Mouse (Mus musculus) WW6 (cell line): ENCODE results near the gene Rcsd1.

Source experiments
- DNase-seq: peaks from one replicate; pipeline ENCODE4 v3.0.0-alpha.2; 2013; ENCODE audit warnings: low read depth, low spot score

Gene Rcsd1

GRCm38 (mm10) chr1:165717711-165718542 is 8.4 kb upstream of the Rcsd1 start:
- no peak for DNase-seq

- no peak for DNase-seq
These were observed 6.9 kb upstream of the Rcsd1 start for GRCm38 (mm10) chr1:165716426-165716825.

- DNase-seq = no peak
These were observed 4.2 kb upstream of the Rcsd1 start for GRCm38 (mm10) chr1:165713798-165714197.

GRCm38 (mm10) chr1:165711914-165712313 is 2.4 kb upstream of the Rcsd1 start:
- no peak for DNase-seq

- no peak for DNase-seq
These were observed 724 bp downstream of the Rcsd1 start for GRCm38 (mm10) chr1:165708686-165709380.

- DNase-seq = no peak
These were observed 1.8 kb downstream of the Rcsd1 start for GRCm38 (mm10) chr1:165707640-165708322.

GRCm38 (mm10) chr1:165707241-165707639 is 2.3 kb downstream of the Rcsd1 start:
- no peak for DNase-seq

GRCm38 (mm10) chr1:165706492-165706891 is 3.1 kb downstream of the Rcsd1 start:
- no peak for DNase-seq

GRCm38 (mm10) chr1:165705868-165706348 is 3.6 kb downstream of the Rcsd1 start:
- DNase-seq = no peak

- DNase-seq = no peak
These were observed 4.2 kb downstream of the Rcsd1 start for GRCm38 (mm10) chr1:165705368-165705767.

- no peak for DNase-seq
These were observed 4.7 kb downstream of the Rcsd1 start for GRCm38 (mm10) chr1:165704841-165705240.

- no peak for DNase-seq
These were observed 7.1 kb downstream of the Rcsd1 start for GRCm38 (mm10) chr1:165702221-165703031.

GRCm38 (mm10) chr1:165701562-165701961 is 8.0 kb downstream of the Rcsd1 start:
- no peak for DNase-seq

GRCm38 (mm10) chr1:165700933-165701518 is 8.5 kb downstream of the Rcsd1 start:
- no peak for DNase-seq

- no peak for DNase-seq
These were observed 9.2 kb downstream of the Rcsd1 start for GRCm38 (mm10) chr1:165700376-165700815.

GRCm38 (mm10) chr1:165697701-165698100 is 11.9 kb downstream of the Rcsd1 start:
- no peak for DNase-seq

GRCm38 (mm10) chr1:165696870-165697269 is 12.7 kb downstream of the Rcsd1 start:
- no peak for DNase-seq

GRCm38 (mm10) chr1:165696040-165696439 is 13.5 kb downstream of the Rcsd1 start:
- no peak for DNase-seq

GRCm38 (mm10) chr1:165695392-165696014 is 14.1 kb downstream of the Rcsd1 start:
- DNase-seq = no peak

GRCm38 (mm10) chr1:165693856-165694255 is 15.7 kb downstream of the Rcsd1 start:
- no peak for DNase-seq
